Comparison of ENCODE assay signal across 9 mouse cellular contexts in genomic region chr17:70872936-70873777, GRCm38 (mm10). TPM values are rescaled to one million over a fixed set of nuclear protein-coding genes. Genes with fewer than 3 reads are reported as not detected.
DNase-seq lines count a peak whose midpoint lies in the region; ATAC-seq and TF ChIP-seq lines count a peak whose summit lies in the region.
"Had no signal": no experiment of that assay in that cellular context is flagged by ENCODE, and none has a peak within 500 bp of the region (broad histone marks: within the 10 kb centered on the region; RNA-seq: fewer than 3 reads in every experiment).

No protein-coding gene starts in this region.

- no peaks in the 10 kb centered on the region for H3K36me3 ChIP-seq in kidney, embryonic 16.5 days (ENCODE audit: insufficient read depth, low read length)
- H3K36me3 ChIP-seq in liver, embryonic 13.5 days: no peaks in the 10 kb centered on the region
- no peaks in the 10 kb centered on the region for H3K36me3 ChIP-seq in thymus, adult 2 months (ENCODE audit: control insufficient read depth, insufficient read depth, low read length)

- TF ChIP-seq CTCF in thymus, adult 2 months (IDR thresholded peaks at IDR 0.05; ENCODE audit: borderline replicate concordance, control insufficient read depth, extremely low read depth, insufficient read depth, low read length, poor library complexity): no peak

- TF ChIP-seq POLR2A in thymus, adult 2 months (IDR thresholded peaks at IDR 0.05; ENCODE audit: control insufficient read depth, extremely low read depth, insufficient read depth, low read length, poor library complexity): no peak

- no peak overlapping the region for H3K27ac ChIP-seq in kidney, embryonic 16.5 days (ENCODE audit: low read length)
- H3K27ac ChIP-seq in brown adipose tissue, adult 24 weeks (replicated peaks; ENCODE audit: low read depth, low read length): no peak overlapping the region
- H3K27ac ChIP-seq in liver, embryonic 13.5 days: no peak overlapping the region
- H3K27ac ChIP-seq in thymus, adult 2 months (ENCODE audit: control insufficient read depth, insufficient read depth, low read length): no peak overlapping the region

- peak overlapping the region; percentile 40 for H3K9ac ChIP-seq in kidney, embryonic 16.5 days (replicated peaks; ENCODE audit: low read length)
- H3K9ac ChIP-seq in liver, embryonic 13.5 days: no peak overlapping the region

- H3K4me2 ChIP-seq in kidney, embryonic 16.5 days (replicated peaks; ENCODE audit: low read depth, low read length): peak overlapping the region; percentile 41
- peak overlapping the region; percentile 40 for H3K4me2 ChIP-seq in liver, embryonic 13.5 days

- no peak for DNase-seq in kidney, adult 9 months
- peak; percentile 44 for DNase-seq in liver, embryonic 13.5 days
- DNase-seq in retina, embryonic 14.5 days (ENCODE audit: low spot score): peak; percentile 27
- no peak for DNase-seq in thymus, adult 2 months

- H3K4me3 ChIP-seq in kidney, embryonic 16.5 days (ENCODE audit: low read length): peak overlapping the region; percentile 13
- peak overlapping the region; percentile 18; the same call in 1 of the 2 replicates for H3K4me3 ChIP-seq in brown adipose tissue, adult 24 weeks (ENCODE audit: insufficient read depth, low read depth, low read length)
- peak overlapping the region; percentile 12; the same call in 1 of the 2 replicates for H3K4me3 ChIP-seq in liver, embryonic 13.5 days (replicated peaks)
- H3K4me3 ChIP-seq in thymus, adult 2 months (ENCODE audit: control insufficient read depth, insufficient read depth, low read length): no peak overlapping the region
- H3K4me3 ChIP-seq: myocyte had no signal

- WGBS in kidney, embryonic 16.5 days: 40% methylated on average over 21 of the region's 21 CpGs
- 42% methylated on average over 21 of the region's 21 CpGs for WGBS in liver, embryonic 13.5 days (ENCODE audit: insufficient replicate concordance)
- 86% methylated on average over 21 of the region's 21 CpGs for WGBS in thymus, adult 2 months

- peak; percentile 35; the same call in 1 of the 2 replicates for ATAC-seq in kidney, embryonic 16.5 days (ENCODE audit: low FRiP score, low TSS enrichment)
- peak; percentile 17 to 37; a peak in 1 of 4 replicates for ATAC-seq in hematopoietic stem cell, adult 5-6 weeks (replicated peaks in 1 of 2; ENCODE audit: insufficient read depth in 1 of 2, low FRiP score in 2 of 2, low TSS enrichment in 1 of 2, low read depth in 1 of 2, poor library complexity in 2 of 2, severe bottlenecking in 2 of 2)
- ATAC-seq in liver, embryonic 13.5 days (ENCODE audit: low read depth): peak; percentile 53
- ATAC-seq in megakaryocyte, adult 5-6 weeks (ENCODE audit: poor library complexity, severe bottlenecking): no peak

- H3K27me3 ChIP-seq in kidney, embryonic 16.5 days (ENCODE audit: insufficient read depth, low read length): no peaks in the 10 kb centered on the region
- no peaks in the 10 kb centered on the region for H3K27me3 ChIP-seq in liver, embryonic 13.5 days
- no peaks in the 10 kb centered on the region for H3K27me3 ChIP-seq in thymus, adult 2 months (ENCODE audit: control insufficient read depth, insufficient read depth, low read length)

- H3K9me3 ChIP-seq in kidney, embryonic 16.5 days (ENCODE audit: low read length): no peaks in the 10 kb centered on the region
- H3K9me3 ChIP-seq in liver, embryonic 13.5 days (replicated peaks): no peaks in the 10 kb centered on the region

- H3K4me1 ChIP-seq in kidney, embryonic 16.5 days (ENCODE audit: insufficient read depth, low read length): no peaks in the 10 kb centered on the region
- no peaks in the 10 kb centered on the region for H3K4me1 ChIP-seq in brown adipose tissue, adult 24 weeks (ENCODE audit: control insufficient read depth, insufficient read depth, insufficient read length, low read length)
- no peaks in the 10 kb centered on the region; the same call in 1 of the 2 replicates for H3K4me1 ChIP-seq in liver, embryonic 13.5 days (replicated peaks)
- H3K4me1 ChIP-seq in thymus, adult 2 months (replicated peaks; ENCODE audit: control insufficient read depth, insufficient read depth, low read length): no peaks in the 10 kb centered on the region

RNA-seq across cellular contexts. Expression of gene Tgif1, which starts 19.8 kb away (rescaled TPM):
- 90.4 and 93.7 TPM in 2 replicates for polyA plus RNA-seq in kidney, embryonic 16.5 days (2015; fragmentation: Nextera tagmentation; extraction: Ambion mirVana)
- polyA plus RNA-seq in brown adipose tissue, adult 24 weeks (2012; ENCODE audit: insufficient read depth, insufficient read length, missing spikeins): 4.2 and 6.7 TPM in 2 replicates
- 78.9 and 84.6 TPM in 2 replicates for total RNA-seq in hematopoietic stem cell, adult 5-6 weeks (2017)
- polyA plus RNA-seq in liver, embryonic 13.5 days (2015; fragmentation: Nextera tagmentation; extraction: Ambion mirVana): 8.9 and 10.1 TPM in 2 replicates
- 30.7 and 40.4 TPM in 2 replicates for total RNA-seq in megakaryocyte, adult 5-6 weeks (2015)
- 15.8 and 21.6 TPM in 2 replicates for total RNA-seq in megakaryocyte, adult 5-6 weeks (2017)
- polyA plus RNA-seq in thymus, adult 2 months (2012; rRNA removed): 44.6 and 45.2 TPM in 2 replicates

Comparison
In these comparisons a context has a peak if more than half of its experiments do, and no peak if none do; other contexts are left out.
1. DNase-seq: peak in liver, embryonic 13.5 days (single experiment) and retina, embryonic 14.5 days (single experiment); none in kidney, adult 9 months (single experiment) and thymus, adult 2 months (single experiment).